Mouse (Mus musculus) thymus, postnatal 36 days (tissue): ENCODE measurements around the gene Cdc42ep1.

Source experiments
- DNase-seq, 2 experiments: peaks; one replicate each; pipeline ENCODE4 v3.0.0; 2022; ENCODE audit warnings: mixed read lengths in 2 of 2

The Cdc42ep1 gene

DNA sequence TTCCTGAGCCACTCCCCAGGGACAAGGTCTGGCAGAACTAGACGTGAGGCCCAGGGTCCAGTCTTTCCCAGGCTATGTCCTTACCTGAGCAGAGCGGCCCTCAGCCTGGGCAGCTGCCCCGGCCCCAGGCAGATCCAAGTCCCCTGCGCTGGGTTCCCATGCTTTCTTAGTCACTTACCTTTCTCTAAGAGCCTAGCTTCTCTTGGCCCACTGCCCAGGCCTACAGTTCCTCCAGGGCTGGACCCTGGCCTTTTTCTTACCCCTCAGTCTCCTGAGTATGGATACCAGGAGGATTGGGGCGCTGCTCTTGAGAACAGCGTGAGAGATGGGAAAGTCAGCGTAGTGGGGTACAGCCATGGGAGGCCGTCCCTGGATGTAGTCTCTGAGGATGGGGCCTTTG lies 38.0 kb downstream of the Cdc42ep1 start:
- DNase-seq: no peak

DNA sequence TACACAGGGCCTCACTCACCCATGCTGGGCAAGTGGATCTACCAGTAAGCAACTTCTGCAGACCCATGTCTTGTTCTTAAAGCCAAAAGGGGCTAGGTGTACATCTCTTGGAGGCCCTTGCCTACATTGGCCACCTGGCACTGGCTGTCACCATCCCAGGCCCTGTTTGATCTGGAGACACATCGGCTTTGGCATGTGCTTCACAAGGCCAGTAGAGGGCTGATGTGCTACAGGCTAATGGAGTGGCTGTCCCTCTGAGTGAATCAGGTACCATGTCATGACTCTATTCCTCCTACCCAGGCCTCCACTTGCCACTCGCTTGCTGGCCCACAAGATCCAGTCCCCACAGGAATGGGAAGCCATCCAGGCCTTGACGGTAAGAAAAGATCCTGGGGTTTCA lies 39.4 kb downstream of the Cdc42ep1 start:
- DNase-seq: no peak

DNA sequence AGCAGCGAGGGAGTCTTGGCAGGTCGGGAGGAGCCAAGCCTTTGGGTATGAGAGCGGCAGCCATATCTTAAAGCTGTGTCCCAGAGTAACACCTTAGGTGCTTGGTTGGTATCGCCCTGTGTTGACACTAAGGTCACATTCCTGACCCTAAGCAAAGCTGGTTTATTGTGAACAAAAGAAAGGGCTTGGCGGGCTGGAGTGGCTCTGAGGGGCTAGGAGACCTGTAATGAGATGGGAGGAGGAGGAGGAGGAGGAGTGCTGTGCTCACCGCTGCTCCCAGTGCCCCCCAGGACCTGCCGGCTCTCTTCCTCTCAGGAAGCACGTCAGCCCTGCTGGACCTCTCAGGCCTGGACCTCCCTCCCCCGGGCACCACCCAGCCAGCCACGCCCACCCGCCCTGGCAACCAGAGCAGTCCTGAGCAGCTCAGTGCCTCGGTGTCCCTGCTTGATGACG lies 47.0 kb downstream of the Cdc42ep1 start:
- DNase-seq: no peak

DNA sequence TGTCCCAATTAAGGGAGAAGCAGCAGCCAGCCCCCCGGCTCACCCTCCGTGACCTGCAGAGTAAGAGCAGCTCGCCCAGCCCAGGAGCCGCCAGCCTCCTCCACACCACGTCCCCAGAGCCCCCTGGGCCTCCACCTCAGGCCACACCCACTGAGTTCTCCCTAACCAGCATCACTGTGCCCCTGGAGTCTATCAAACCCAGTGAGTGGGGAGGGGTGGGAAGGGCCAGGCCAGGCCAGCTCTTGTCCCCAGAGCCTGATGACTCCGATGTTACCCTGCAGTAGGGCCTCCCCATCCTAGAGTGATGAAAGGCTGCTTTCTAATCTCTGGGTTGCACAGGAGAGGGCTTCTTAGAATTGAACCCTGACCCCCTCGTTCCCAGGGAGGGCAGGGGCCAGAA lies 50.0 kb downstream of the Cdc42ep1 start:
- DNase-seq: no peak

DNA sequence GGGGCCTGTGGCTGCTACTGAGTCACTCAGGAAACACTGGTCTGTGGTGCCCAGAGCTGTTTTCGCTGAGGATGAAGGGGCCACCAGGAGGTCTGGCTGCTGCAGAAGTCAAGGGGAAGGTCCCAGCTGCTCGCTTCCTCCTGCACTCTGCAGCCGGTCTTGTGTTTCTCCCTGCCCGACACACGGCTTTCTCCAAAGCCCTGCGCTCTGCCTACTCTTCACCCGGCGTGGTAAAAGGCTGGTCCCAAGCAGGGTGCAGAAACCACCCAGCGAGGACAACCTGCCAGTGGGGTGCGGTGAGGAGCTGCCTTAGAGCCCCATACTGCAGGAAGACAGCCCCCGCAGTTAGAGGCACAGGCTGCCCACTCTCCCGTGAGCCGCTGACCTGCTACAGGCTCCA lies 52.3 kb downstream of the Cdc42ep1 start:
- DNase-seq: peak; percentile 42 to 61

DNA sequence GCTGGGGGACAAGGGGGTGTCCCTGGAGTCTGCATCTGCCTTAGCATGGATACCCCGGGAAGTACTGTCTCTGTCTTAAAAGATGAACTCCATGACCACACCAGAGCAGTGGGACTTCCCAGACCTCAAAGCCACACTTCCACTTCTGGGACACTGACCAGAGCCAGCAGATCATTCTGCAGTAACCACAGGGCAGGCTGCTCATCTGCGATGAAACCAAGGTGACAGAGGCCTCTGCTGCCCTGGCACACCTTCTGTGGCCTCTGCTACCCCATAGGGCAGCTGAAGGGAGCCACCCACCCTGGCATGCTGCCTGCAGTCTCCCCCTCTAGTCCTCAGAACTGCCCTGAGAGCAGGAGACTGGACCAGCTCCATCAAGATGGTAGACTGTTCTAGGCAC lies 53.3 kb downstream of the Cdc42ep1 start:
- no peak for DNase-seq

DNA sequence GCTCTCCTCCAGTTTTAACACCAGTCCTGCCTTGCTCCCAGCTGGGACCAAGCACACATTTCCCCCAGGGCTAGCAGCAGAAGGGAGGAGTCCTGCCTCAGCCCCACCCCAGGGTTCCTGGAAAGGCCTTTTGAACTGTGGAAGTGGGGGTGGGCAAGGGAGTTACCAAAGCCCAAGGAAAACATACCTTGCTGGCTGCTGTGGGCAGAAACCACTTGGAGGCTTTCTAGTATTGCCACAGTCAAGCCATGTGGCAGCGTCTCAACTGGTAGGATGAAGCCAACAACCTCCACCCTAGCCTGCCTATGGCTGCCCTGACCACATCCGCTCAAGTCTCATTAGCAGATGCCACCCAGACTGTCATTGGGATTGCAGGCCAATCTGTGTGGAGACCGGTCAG lies 53.7 kb downstream of the Cdc42ep1 start:
- peak; percentile 41 to 60 for DNase-seq

DNA sequence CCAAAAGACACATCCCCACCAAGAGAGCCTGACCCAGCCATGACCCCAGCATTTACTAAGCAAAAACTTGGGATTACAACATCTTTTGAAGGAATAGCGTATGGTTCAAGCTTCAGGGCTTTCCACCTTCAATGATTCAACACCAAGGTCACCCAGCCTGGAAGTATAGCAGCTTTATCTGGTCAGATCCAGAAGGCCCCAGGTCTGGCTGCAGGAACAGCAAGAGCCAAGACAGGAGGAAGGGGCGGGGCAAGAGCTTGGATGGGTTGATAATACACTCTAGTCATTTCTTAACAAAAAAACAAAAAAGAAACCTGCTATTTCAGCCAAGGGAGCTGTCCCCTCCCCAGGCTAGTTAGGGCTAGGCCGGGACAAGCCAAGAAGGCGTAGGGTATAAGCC lies 55.1 kb downstream of the Cdc42ep1 start:
- DNase-seq: no peak

DNA sequence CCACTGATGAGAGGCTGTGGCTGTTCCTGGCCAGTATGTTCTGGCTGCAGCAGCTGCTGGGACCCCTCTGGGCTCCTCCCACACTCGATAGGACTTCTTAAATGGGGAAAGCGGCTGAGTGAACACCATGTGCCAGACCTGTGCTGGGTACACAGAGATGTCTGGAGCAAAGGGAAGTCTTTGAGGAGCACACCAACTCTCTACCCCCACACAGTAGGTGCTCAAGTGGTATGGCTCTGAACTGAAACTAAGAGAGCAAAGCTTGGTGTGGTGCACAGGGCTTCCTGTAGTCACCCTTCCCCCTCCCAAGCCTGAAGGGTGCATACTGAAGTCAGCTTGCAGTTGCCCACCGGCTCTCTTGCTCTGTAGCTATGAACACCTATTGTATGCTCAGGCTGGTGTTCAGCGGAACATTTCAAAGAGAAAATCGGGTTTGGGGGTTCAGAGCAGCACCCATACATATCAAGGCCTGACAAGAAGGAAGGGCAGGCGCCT lies 56.1 kb downstream of the Cdc42ep1 start:
- DNase-seq: peak; percentile 59 to 75

DNA sequence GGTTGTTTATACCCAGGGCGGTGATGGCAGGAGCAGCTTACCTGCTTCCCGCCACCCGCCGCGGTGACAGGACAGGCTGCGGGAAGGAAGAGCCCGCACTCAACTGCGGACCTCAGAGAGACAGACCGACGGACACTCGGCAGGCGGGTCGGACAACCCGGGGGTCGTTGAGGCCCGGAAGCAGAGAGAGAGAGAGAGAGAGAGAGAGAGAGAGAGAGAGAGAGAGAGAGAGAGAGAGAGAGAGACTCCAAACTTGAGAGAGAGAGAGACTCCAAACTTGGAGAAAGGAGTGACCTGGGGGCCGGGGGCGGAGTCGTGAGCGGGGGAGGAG lies 57.0 kb downstream of the Cdc42ep1 start, which contains the start of gene Gm49510:
Gene Gm49510, plus strand, starts transcription at position 259 of the 331 bp plus-strand sequence.
- DNase-seq: no peak

DNA sequence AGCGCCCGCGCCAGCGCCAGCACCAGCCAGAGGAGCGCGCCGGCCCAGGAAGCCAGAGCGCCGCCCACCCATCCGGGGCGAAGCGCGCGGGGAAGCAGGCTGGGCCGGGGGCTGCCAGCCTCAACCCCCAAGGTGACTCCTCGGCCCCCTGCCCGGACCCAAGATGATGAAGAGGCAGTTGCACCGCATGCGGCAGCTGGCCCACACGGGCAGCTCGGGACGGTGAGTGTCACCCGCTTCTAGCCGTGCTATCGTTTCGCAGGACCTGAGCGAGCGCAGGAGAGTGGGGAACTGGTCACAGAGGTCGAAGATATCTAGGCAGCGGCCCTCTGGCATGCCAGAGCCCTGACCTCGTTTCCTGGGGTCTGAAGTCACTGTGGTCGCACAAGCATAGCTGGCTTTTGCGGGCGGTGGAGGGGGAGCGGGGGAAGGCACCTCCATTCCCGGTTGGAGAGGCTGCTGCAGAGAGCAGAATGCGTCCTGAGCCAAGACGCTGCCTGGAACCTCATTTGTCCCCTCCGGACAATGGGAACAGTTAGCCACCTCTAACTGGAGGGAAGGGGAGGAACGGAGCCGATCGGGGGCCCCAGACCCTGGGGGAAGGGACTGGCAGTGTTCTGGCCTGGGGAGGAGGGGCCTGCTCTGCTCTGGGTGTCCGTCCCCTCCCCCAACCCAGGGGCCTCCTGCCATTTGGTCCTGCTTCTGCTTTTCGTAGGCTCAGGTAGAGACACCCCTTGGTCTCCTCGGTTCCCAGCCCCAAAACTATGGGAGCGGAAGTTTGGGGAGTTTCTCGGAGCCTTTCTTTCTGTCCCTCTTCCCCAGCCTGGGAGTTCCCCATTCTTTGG lies 57.5 kb downstream of the Cdc42ep1 start, which contains the start of gene Sh3bp1:
Gene Sh3bp1, plus strand, starts transcription at position 29 of the 845 bp plus-strand sequence.
- DNase-seq: peak; percentile 82 to 86
